Comparison of ENCODE assay signal across 8 mouse cellular contexts in the genomic region with DNA sequence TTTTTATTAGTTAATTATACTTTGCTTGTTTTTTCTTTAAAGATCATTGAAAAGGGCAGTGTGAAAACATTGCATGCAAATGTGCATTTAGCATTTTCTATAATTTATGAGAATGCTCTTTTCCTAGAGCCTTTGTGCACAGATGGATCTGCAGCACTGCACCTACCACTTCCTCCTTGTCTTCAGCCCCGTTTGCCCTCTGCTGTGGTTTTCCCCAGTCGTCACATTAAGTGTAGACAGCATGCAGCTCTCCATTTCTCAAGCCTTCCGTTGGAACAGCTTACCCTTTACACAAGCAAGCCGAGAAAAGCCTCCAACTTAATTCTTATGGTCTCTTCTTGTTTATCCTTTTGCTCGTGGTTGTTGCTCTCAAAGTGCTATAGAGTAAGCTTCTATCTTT.
DNase-seq lines count a peak whose midpoint lies in the region; ATAC-seq and TF ChIP-seq lines count a peak whose summit lies in the region.

No protein-coding gene starts in this region.

- TF ChIP-seq EP300 in heart, adult 2 months (IDR thresholded peaks at IDR 0.05; ENCODE audit: insufficient read depth, low read depth, low read length), result no peak

- peak; percentile 91 for ATAC-seq in megakaryocyte progenitor cell, adult 5-6 weeks (replicated peaks; ENCODE audit: poor library complexity)
- ATAC-seq in erythroid progenitor cell, adult 5-6 weeks (replicated peaks; ENCODE audit: low FRiP score, poor library complexity, severe bottlenecking), result no peak

- H3K79me2 ChIP-seq in heart, adult 2 months (replicated peaks; ENCODE audit: control insufficient read depth, insufficient read depth, low read length), result no peaks in the 10 kb centered on the region

- no peak for TF ChIP-seq POLR2A in heart, adult 2 months (IDR thresholded peaks at IDR 0.05; ENCODE audit: insufficient read depth, low read depth, low read length)

- peaks cover 10% of the 10 kb centered on the region for H3K36me3 ChIP-seq in heart, adult 2 months (ENCODE audit: control insufficient read depth, insufficient read depth, low read length)

- H3K4me1 ChIP-seq in heart, adult 2 months (ENCODE audit: control insufficient read depth, insufficient read depth, low read length), result peaks cover 6% of the 10 kb centered on the region

- H3K27me3 ChIP-seq in heart, adult 2 months (ENCODE audit: control insufficient read depth, insufficient read depth, low read length), result no peaks in the 10 kb centered on the region

- intact Hi-C loops in heart, adult 2 months (cut with DNase I), result loop anchor here (2.0 kb wide), 1 partner anchor 149 kb away; no protein-coding TSS in a partner anchor
- intact Hi-C loops in heart, postnatal 14 days (cut with DNase I), result loop anchor here (5.0 kb wide), 1 partner anchor 34 kb away; no protein-coding TSS in a partner anchor

- WGBS in heart, adult 2 months, result 41% methylated on average over 5 of the region's 5 CpGs

- DNase-seq in heart, adult 2 months, result peak in 1 of 2 experiments; percentile 16
- DNase-seq in heart, postnatal 14 days, result no peak
- peak; percentile 34 to 42 for DNase-seq in spleen, adult 18-20 months
- no peak for DNase-seq in spleen, adult 12 weeks (ENCODE audit: low spot score)
- no peak for DNase-seq in cerebellum, adult 9-11 months
- no peak for DNase-seq in cerebellum, adult 11-12 months

- TF ChIP-seq CTCF in heart, adult 2 months (IDR thresholded peaks at IDR 0.05), result no peak

- peak overlapping the region; percentile 26 for H3K27ac ChIP-seq in heart, adult 2 months

- no peak overlapping the region for H3K9ac ChIP-seq in heart, adult 2 months (ENCODE audit: low read depth, low read length)

- no peak overlapping the region for H3K4me3 ChIP-seq in heart, adult 2 months

Comparison
In these comparisons a context has a peak if more than half of its experiments do, and no peak if none do; other contexts are left out.
1. DNase-seq: peak in spleen, adult 18-20 months (2 of 2); none in heart, postnatal 14 days (0 of 2), spleen, adult 12 weeks (single experiment), cerebellum, adult 9-11 months (single experiment) and cerebellum, adult 11-12 months (single experiment).